Mouse (Mus musculus): ENCODE results near the gene Serpinf1.
A peak's percentile ranks its signal among the peaks of the same experiment; 100 is the strongest.
"Not testable (repeated sequence)": the region's sequence is repeated elsewhere in the genome, so short reads cannot be mapped to it uniquely, and the experiment has no call there.

Gene Serpinf1

DNA sequence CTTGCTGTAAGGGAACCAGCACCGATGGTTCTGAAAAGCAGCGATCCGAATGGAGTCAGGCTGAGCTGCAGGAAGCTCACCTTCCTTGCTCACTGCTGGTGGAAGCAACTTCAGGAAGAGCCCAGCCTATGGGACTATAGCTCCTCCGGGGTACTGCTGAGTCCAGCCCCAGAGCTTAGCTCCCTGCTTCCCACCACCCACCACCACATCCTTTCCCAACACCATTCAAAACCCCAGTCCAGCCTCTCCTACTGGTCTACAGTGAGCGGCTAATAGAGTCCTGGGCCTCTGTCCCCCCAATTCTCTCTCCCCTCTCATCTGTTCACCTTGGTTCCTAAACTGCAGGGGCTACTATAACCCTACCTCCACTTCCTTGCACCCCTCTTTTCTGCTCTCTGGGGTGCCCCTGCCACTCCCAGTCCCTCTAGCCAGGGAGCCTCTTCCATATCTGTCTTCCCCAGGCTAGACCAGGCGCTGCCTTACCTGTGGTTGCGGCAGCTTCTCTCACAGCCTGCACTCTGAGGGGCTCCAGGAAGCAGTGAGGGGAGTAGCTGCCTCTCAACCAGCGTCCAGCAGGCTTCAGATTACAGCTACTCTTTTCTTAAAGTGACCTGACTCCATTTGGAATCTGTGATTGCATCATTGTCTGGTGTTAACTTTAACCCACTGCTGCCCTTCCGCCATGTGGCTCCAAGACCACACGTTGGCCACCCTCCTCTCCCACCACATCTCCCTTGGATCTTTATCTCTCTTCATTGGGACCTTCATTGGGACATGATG lies at the start of gene Serpinf1:
Gene Serpinf1 (minus strand): TSS at position 689 of the 780 bp plus-strand sequence.
- DNase-seq = no peak

DNA sequence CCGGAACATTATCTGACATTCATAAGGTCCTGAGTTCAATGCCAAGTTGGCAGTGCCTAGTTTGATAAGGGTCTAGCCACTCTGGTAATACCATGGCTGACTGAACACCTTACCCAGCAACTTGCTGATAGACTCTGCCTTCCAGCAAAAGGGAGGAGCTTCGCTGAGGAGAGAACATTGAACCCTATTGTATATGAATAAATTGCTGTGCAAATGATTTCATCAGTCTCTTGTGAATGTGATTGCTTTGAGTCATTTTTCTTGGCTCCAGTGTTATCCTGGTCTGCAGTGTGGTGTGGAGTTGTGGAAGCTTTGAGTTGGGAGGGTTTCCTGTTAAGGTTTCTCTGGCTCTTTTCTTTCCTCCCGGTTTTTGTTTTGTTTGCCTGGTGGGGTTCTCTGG lies 48.2 kb upstream of the Serpinf1 start:
- DNase-seq = no peak

DNA sequence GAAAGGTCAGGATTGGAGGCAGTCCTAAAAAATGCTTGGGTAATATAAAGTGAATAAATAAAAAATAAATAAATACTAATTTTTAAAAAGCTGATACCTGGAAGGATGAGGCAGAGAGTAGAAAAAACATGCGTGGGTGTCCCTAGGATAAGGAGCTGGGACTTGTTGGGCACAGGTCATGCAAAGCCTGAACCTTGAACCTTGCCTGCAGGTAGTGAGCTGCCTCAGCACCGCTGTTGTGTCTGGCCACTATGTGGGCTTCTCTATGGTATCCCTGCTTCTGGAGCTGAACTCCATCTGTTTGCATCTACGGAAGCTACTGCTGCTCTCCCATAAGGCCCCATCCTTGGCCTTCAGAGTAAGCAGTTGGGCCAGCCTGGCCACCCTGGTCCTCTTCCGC lies 46.8 kb upstream of the Serpinf1 start:
- DNase-seq = no peak

DNA sequence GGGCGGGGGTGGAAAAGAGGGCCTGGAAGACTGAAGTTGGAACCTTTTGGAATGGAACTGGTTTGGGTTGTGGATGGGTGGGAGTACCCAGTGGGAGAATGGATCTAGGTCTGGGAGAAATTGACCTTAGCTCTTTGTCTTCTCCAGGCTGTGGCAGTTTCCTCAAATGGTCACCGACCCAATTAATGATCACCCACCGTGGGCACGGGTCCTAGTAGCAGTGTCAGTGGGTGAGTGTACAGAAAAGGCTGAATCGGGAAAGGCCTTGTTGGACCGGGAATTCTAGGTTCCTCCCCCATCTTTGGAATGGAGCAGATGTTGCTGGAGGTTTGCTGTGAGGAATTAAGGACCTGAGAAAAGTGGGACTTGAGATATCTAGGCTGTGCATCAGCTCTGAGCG lies 45.9 kb upstream of the Serpinf1 start:
- no peak for DNase-seq

DNA sequence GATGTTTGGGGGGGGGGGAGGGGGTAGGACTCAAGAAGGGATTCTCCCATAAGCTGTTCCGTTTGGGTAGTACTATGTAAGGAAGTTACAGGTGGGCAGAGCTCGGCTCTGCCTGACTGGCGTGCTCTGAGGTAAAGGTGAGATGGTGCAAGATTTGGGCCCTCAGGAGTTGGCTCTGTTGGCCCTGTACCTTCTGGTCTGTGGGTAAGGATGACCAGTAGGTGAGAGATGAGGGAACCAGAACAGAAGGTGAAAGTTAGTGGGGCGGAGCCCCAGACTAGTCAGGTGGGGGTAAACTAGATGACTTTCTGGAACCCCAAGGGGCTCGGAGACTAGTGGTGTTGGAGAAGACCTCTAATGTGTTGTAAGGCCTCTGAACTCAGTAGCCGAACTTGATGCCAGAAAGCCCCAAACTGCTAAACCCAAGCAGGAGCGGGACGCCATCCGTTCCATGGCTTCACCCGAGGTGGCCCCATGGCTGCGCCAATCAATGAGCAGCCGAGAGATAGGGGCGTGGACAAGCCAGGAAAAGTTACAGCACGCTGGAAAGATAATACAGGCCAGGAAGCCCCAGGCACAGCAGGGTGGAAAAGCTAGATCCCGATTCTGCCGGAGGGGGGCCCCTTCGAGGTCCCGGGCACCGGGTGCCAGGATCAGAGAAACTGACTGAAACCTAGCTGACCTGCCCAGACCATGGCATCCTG lies 45.2 kb upstream of the Serpinf1 start:
- peak; percentile 38 for DNase-seq

DNA sequence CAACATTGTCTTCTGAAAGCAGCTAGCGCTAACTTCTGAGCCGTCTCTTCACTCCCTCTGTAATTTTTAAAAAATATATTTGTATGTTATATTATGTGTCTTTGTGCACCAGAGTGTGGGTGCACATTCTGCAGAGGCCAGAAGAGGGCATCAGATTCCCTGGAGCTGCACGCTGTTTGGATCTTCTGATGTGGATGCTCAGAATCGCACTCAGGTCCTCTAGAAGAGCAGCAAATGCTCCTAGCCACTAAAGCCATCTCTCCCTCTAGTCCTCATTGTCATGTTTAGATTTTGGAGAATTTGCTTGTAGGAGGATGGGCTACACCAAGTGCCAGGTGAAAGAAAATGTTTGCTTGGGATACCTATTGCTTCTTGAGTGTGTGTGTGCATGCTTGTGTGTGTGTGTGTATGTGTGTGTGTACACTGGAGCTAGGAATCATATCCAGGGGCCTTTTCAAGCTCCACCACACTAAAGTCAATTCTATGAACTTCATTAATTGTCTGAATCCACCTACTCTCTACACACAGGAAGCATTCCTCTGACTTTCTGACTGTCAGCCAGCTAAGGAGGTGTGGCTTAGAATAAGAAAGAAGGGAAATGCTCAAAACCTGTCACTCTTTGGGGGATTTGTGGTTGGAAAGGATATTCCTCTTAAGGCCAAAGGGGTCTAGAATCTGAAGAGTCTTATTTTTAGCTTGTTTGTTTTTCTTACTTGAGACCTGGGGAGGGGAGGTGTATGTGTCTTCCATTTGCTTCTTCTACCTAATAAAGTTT lies 44.4 kb upstream of the Serpinf1 start:
- no peak for DNase-seq

DNA sequence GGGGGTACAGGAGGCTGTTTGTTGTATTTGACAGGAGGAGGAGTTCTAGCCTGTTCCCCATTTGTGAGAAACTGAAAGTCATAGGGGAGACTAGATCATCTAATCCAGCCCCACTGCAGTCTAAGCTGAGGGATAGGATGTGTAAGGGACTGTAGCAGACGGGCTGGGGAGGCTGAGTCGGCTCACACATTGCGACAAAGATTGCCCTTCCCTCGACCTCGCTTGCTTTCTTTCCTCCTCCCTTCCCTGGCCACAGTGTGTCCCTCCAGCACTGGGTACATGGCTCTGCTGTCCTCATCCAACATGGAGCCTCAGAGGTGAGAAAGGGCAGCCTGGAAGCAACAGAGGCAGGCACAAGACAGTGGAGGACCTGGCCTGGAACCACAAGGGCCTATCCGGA lies 42.5 kb upstream of the Serpinf1 start:
- DNase-seq = no peak

DNA sequence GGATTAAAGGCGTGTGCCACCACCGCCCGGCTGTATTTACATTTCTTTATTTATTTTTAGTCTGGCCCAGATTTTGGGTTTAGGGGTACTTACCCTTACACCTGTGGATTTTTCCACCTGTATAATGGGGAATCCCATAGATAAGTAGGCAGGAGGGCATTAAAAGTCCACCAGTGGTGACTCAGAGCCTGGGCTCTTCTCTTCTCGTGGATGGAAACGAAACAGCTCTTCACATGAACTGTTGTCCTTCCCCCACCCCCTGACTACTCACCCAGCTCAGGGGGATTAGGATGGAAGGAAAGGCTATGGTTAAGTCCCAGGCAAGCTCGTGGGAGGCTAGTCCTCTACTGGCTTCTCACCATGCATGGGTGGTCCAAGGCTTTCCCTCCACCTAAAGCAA lies 41.9 kb upstream of the Serpinf1 start:
- DNase-seq = no peak

DNA sequence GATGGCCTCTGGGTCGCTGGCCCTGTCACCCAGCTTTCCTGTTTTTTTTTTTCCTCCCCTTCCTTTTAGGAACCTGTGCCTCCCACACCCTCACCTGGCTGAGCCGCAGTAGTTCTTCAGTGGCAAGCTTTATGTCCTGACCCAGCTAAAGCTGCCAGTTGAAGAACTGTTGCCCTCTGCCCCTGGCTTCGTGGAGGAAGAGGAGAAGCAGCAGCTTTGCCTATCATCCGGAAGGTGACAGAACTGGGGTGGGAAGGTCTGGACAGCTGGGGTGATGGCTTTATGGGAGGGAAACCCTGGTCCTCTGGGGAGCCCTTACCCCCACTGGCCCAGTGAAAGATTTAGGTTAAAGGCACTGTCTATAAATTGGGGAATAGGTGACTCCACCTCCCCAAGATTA lies 41.1 kb upstream of the Serpinf1 start:
- no peak for DNase-seq

DNA sequence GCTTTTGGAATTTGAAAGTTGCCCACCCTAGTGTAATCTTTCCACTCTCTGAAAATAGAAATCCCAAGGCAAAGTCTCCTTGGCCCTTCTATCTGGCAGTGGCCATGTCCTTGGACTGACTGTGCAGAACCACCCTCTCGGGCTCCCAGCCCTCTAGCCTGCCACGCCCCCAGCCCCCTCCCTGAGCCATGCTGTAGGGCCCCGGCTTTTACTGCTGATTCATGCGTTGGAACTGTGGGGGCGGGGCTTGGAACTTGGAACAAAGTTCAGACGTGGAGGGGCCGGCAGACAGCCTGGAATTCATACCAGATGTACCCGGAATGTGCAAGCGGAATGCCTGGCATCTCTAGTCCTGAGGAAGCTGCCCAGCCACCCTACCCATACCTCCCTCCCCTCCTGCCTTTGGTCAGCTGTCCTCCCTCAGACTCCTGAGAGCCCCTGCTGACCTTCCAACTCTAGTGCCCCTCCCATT lies 40.4 kb upstream of the Serpinf1 start:
- DNase-seq = peak; percentile 34

DNA sequence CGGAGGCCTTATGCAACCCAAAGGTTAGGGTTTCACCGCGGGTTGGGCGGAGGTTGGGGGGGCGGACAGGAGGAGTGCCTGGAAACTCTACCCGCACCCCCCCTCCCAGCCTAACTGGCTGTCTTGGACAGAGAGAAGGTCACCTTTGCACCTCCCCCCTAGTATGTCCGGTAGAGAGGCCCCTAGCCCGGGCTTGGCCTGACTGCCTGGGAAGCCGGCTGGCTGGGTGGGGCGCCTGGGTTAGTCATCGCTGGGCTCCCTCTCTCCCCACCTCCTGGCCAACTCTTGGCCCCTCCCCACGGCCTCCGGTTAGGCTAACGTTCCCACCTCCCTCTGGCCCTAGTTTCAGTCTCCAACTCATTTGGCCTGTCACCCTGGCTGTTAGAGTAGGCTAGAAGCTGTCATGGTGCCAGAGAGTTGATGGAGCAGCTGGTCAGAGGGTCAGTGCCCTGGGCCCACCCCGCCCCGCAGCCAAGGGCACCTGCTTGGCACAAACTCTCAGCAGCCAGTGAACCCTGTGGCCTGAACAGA lies 39.8 kb upstream of the Serpinf1 start:
- DNase-seq = peak; percentile 28

DNA sequence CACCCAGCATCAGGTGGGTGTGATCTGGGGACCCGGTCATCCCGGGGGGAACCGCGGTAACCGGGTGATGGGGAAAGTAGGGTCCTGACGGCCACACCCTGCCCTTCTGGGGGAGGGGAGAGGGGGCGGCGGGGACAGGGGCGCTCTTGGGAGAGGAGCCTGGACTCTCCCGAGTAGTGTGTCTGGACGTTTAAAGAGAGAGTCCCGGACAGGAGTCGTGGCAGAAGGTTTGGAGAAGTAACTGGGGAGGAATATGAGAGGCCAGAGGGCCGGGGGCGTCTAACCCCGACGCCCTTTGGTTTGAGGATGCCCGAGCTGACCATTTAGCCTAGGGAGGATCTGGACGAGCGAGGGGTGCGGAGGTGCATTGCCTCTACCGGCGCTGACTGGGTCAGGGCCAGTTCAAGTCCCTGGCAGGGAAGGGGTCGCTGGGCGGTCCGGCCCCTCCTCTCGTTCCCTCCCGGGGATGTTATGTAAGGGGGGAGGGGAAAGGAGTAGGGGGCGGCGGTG lies 39.3 kb upstream of the Serpinf1 start:
- DNase-seq = no peak

DNA sequence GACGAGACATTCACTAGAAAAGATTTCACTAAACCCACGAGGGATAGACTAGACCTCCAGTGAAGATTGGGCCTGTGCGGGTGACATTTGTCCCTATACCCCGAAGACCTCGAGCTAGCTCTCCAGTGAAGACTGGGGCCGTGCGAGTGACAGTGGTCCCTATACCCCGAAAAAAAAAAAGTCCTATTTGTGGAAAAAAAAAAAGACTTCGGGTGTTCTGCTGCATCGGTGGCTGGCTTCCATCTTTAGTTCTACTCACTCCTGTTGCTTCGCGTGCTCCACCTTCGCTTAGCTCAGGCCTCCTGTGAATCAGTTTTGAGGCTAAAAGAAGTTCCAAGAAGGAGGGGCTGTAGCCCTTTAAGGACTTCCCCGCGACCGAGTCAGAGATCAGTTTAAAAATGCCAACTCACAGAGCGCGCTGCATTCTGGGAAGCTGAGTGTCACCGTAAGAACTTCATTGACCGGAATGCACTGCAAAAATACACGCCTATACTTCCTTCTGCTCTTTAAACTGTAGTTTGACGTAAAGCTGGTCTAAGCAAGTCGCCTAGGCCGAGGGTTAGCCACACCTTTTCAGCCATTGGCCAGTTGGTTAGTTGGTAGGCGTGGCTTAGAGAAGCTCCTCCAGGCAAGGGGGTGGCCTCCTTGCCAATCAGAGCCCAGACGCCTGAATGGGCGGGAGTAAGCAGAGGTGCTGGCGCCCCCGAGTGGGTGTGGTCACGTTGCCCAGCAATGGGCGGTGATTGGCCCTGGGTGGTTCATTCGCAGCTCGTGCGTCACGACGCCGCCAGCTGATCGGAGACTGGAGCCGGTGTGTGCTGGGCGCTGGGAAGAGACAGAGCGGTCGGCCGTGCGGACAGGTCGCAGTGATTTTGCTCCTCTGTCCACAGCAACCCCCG lies 38.6 kb upstream of the Serpinf1 start, which contains the start of gene Tlcd2:
Gene Tlcd2 (plus strand): TSS at position 872 of the 899 bp plus-strand sequence.
- peak; percentile 98 for DNase-seq

DNA sequence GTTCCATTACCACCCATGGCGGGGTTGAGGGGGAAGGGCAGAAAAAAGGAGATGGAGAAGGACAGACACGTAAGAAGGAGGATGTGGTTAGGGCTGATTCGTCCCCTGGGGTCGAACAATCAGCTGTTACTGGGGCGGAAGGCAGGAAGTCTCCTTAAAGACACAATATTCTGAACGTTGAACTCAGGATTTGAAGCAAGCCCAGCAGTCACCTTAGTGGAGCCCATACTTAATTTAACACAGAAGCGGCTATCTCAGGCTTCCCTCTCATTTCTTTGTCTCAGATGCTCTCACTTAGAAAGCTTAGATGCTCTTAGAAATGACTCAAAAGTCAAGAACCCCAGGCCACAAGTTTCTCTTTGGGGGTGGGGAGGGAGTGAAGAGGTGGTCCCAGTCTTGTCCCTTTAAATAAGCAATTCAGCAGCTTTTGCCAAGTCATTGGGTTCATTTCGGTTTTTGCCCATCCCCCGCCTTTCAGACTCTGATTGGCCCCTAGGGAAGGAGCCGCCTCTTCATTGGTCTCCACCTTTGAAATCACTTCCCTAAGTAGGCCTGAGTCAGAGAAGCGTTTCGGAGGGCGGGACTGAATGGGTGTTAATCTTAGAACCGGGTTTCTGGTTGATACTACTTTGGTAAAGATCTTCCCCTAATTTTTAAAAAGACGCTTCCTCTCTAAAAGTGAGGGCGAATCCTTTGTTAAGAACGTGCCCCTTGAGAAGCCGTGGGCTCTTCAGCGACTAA lies 37.8 kb upstream of the Serpinf1 start:
- peak; percentile 88 for DNase-seq

DNA sequence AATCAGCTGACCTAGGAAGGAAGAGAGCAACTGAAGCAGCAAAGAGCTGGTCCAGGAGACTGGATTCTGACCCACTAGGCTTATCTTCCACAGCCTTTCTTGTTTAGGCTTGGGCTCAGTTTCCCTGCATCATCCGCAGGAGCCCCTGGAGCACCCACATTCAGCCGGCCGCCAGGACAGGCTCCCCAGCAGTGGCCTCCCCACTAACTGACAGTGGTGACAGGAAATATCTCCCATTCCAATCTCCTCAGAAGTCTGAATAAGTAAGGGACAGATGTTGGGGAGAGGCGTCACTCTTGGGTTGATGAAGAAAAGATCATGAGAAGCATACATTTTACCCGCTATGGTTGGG lies 37.2 kb upstream of the Serpinf1 start:
- DNase-seq = no peak

DNA sequence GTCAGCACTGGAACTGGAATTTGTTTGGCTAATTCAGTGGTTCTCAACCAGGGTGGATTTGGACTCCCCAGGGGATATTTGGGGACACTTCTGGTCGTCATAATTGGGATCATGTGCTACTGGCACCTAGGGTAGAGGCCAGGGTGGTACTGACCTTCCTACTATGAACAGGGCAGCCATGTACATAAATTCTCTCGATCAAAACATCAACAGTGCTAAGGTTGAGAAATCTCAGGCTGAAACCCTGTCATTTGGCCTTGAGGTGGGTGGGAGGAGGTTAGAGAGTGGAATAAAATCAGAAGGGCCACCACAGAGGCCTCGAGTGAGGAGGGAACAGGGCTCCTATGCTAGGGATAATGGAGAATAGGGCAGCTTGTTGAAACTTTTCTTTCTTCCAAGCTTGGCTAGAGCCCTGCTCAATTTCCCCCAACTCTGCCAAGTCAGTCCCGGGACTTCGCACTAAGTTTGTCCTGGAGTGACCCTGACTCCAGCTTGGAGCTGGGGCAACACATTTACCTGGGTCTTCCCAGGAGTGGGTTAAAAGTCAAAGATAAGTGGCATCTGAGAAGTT lies 36.7 kb upstream of the Serpinf1 start:
- peak; percentile 14 for DNase-seq

DNA sequence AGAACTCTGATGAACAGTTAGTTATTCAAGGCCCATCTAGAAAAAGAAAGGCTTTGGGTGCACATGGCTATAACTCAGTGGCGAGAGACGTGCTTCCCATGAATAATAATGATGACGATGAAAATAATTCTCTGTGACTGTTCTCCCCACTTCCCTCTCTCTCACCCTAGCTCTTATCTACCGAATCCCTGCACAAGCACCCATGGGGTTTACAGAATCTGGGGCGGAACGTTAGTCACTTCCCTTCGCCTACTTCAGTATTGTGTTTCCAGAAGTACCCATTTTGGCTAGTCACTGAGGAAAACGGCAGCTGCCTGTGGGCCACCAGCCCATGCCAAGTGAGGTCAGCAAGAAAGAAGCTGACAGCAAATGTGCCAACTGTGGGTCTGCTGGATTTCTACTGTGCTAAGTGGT lies 36.1 kb upstream of the Serpinf1 start:
- DNase-seq = peak; percentile 33

DNA sequence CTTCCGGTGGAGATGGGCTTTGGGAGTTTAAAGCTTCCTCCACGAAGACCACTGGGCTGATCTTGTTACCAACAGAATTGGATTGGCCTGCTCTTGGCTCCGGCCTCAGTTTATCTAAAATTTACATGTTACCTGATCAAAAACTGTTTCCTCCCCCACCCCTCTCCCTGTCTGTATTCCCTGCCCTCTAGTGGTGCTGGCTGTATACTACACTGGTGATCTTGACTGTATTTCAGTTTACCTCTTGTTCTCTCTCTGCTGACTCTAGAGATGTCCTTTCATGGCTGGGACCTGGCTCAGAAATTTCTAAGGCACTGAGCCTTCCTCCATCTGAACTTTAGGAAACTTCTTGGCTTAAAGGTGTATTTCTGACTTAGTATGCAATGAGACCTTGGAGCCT lies 35.7 kb upstream of the Serpinf1 start:
- peak; percentile 70 for DNase-seq

DNA sequence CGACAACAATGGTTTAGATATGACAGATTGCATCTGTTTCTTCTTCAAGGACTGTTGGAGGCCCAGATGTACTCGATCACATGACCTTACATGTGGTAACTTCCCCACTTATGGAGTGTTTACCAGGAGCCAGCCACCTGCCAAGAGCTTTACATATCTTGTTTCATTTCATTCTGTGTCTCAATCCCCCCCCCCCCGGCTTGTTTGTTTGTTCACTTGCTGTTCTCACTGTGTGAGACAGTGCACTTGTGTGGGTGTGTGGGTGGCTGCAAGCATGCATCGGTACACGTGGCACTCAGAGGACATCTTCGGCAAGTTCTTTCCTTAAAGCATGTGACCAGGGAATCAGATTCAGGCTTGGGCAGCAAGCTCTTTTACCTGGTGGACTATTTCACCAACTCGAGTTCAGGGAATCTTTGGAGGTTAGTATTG lies 34.0 kb upstream of the Serpinf1 start:
- DNase-seq = peak; percentile 26

DNA sequence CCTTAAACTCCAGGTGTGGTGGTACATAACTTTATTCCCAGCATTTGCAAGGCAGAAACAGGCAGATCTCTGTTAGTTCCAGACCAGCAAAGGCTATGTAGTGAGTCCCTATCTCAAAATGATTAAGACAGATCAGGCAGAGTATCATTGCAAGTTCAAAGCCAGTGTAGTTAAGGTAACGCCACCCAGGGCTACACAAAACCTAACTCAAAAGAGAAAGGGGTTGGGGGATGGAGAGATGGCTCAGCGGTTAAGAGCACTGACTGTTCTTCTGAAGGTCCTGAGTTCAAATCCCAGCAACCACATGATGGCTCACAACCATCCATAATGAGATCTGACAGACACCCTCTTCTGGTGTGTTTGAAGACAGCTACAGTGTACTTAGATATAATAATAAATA lies 33.5 kb upstream of the Serpinf1 start:
- not testable (repeated sequence) for DNase-seq

Data from thymus, postnatal 25 days (tissue).